Mouse (Mus musculus) neural tube, embryonic 13.5 days (tissue): ENCODE results near the gene Primpol. TPM values are rescaled to one million over a fixed set of nuclear protein-coding genes. Genes with fewer than 3 reads are reported as not detected.

Source experiments
- ATAC-seq: fragments of 200-750 bp; cut with Nextera tagmentation; 2 replicates; pipeline ENCODE4 v1.8.0; 2017; ENCODE audit warnings: low read depth, mild to moderate bottlenecking, moderate TSS enrichment, moderate library complexity
- H3K27ac ChIP-seq: fragments of 300-500 bp; sonication (generic); replicated peaks from 2 replicates; pipeline ENCODE4 v1.5.1; 2015; ENCODE audit warnings: moderate library complexity, mild to moderate bottlenecking, inconsistent platforms
- H3K27me3 ChIP-seq: fragments of 300-500 bp; sonication (generic); 2 replicates; pipeline ENCODE4 v1.6.1; 2015; ENCODE audit warnings: mild to moderate bottlenecking, inconsistent platforms
- H3K36me3 ChIP-seq: fragments of 300-500 bp; sonication (generic); 2 replicates; pipeline ENCODE4 v1.6.1; 2015; ENCODE audit warnings: mild to moderate bottlenecking, inconsistent platforms
- H3K4me1 ChIP-seq: fragments of 300-500 bp; sonication (generic); replicated peaks from 2 replicates; pipeline ENCODE4 v1.6.1; 2015; ENCODE audit warnings: inconsistent platforms
- H3K4me2 ChIP-seq: fragments of 300-500 bp; sonication (generic); 2 replicates; pipeline ENCODE4 v1.6.1; 2015; ENCODE audit warnings: inconsistent platforms, mild to moderate bottlenecking, moderate library complexity
- H3K4me3 ChIP-seq: fragments of 300-500 bp; sonication (generic); 2 replicates; pipeline ENCODE4 v1.5.1; 2015; ENCODE audit warnings: mild to moderate bottlenecking, inconsistent platforms
- H3K9ac ChIP-seq: fragments of 300-500 bp; sonication (generic); 2 replicates; pipeline ENCODE4 v1.6.1; 2015; ENCODE audit warnings: moderate library complexity, mild to moderate bottlenecking, inconsistent platforms
- H3K9me3 ChIP-seq: fragments of 300-500 bp; sonication (generic); 2 replicates; pipeline ENCODE4 v1.6.1; 2016; ENCODE audit warnings: inconsistent platforms
- WGBS: fragments of 180-500 bp; shearing (Covaris S2); methylation state at CpG from one replicate; pipeline ENCODE4 v1.1.7; 2015; 5-methylcytosine and 5-hydroxymethylcytosine counted together
- polyA plus RNA-seq: library from polyadenylated mRNA; unstranded; fragments of >200 nt; fragmentation: Nextera tagmentation; extraction: Ambion mirVana; gene quantifications from 2 replicates; pipeline ENCODE4 v1.2.1, GENCODE M21; 2015

Primpol gene
- polyA plus RNA-seq, 1 experiment from 2014 or later = 8.0 TPM

DNA sequence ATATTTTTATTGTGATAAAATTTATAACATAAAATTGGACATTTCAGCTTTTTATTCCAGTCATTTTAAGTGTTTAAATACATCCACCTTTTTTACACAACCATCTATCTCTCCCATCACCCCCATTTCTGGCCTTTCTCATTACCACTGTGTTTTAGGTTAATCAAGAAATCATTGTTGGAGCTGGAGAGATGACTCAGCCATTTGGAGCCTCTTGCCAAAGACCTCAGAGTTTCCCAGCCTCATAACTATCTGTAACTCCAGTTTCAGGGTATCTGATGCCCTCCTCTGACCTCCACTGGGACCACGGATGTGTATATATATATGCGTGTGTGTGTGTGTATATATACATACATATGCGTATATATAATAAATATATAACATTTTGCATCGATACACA is 66.0 kb downstream of the Primpol start:
- Histone ChIP-seq H3K4me2 (peak overlapping the region; percentile 60), H3K27me3 (no peaks in the 10 kb centered on the region; the same call in 1 of the 2 replicates), H3K9ac (peak overlapping the region; percentile 52; the same call in 1 of the 2 replicates), H3K4me1 (peaks cover 11% of the 10 kb centered on the region), H3K36me3 (0 out of 2 replicates have a peak, but pooled peaks cover 2% of the 10 kb centered on the region), H3K4me3 (peak overlapping the region; percentile 73), H3K27ac (peak overlapping the region; percentile 86; the same call in 1 of the 2 replicates), H3K9me3 (no peaks in the 10 kb centered on the region)
- peak; percentile 33; the same call in 1 of the 2 replicates for ATAC-seq
- WGBS = 46% methylated on average over 4 of the region's 4 CpGs

DNA sequence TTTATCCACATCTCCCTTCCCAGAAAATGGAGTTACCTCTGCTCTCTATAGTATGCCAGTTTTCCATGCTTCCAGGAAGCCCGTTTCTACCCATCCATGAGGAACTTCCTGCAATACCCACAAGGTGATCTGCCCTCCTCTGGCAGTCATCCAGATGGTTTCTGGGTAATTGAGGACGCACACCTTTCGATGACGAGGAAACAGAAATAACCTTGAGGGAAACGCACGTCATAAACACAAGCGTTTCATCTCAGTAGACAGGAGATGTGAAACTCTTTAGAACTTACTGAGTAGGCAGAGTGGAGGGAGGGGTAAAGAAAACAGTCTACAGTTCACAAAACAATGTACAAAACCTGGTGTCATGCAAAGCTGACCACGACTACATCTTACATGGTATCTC is 67.0 kb downstream of the Primpol start:
- H3K27me3 ChIP-seq = no peaks in the 10 kb centered on the region; the same call in 1 of the 2 replicates
- H3K4me3 ChIP-seq = no peak overlapping the region
- H3K9ac ChIP-seq = no peak overlapping the region
- peaks cover 11% of the 10 kb centered on the region for H3K4me1 ChIP-seq
- no peak overlapping the region for H3K27ac ChIP-seq
- H3K36me3 ChIP-seq = no peaks in the 10 kb centered on the region
- 83% methylated on average over 8 of the region's 8 CpGs for WGBS
- H3K9me3 ChIP-seq = no peaks in the 10 kb centered on the region
- ATAC-seq = no peak
- no peak overlapping the region for H3K4me2 ChIP-seq

DNA sequence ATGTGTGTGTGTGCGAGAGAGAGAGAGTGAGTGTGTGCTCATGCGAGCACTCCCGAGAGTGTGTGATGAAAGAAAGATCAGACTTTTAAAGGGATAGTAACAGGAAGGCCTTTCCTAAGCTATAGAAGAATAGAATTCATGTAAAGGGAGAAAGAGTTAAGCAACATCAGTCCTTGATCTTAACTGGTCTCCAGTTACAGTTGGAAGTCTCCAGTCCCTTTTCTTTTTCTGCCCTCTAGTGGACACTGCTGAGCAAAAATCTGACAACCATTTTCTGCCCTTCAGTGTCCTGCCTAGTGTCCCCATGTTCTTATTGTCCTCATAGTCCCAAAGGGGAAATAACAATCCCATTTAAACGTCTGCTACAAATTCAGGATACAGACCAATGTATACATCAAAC is 69.8 kb downstream of the Primpol start:
- ATAC-seq = no peak
- H3K27me3 ChIP-seq = no peaks in the 10 kb centered on the region; the same call in 1 of the 2 replicates
- H3K9ac ChIP-seq = no peak overlapping the region
- H3K36me3 ChIP-seq = no peaks in the 10 kb centered on the region
- no peaks in the 10 kb centered on the region for H3K9me3 ChIP-seq
- H3K4me2 ChIP-seq = no peak overlapping the region
- H3K4me1 ChIP-seq = peaks cover 5% of the 10 kb centered on the region
- H3K4me3 ChIP-seq = no peak overlapping the region
- WGBS = 54% methylated on average over 4 of the region's 4 CpGs
- H3K27ac ChIP-seq = no peak overlapping the region

DNA sequence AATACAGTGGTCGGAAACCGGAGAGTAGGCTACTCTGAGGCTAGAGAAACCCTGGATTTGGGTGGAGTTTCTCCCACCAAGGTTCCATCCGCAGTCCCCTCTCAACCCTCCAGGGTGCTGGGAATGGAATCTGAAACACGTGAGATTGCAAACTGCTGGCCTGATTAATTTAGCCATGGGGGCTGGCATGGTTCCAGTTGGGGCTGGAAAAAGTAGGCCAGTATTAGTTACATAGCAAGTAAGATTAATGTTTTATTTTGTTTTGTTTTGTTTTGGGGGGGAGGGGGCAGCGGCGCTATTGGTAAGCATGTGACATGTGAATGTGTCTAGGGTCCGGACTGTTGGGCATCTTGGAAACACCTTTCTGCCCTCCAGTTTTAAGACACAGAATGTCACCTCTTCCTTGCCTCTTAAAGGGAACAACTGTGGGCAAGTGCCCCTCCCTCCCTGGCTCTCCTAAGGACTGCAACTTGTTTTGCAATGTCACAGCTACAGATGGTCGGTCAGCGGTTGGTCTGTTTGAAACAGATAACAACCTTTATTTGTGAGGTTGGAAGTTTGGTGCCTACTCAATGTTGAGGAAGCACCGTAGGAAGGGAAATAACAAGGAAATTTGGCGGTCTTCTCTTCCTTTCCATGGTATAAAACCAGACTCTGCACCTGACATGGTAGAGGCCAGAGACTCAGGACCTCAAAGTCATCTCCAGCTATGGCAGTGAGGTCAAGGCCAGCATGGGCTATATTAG is 70.4 kb downstream of the Primpol start:
- no peaks in the 10 kb centered on the region for H3K36me3 ChIP-seq
- no peak for ATAC-seq
- H3K4me1 ChIP-seq = peaks cover 3% of the 10 kb centered on the region; the same call in 1 of the 2 replicates
- 79% methylated on average over 11 of the region's 11 CpGs for WGBS
- H3K9ac ChIP-seq = no peak overlapping the region
- no peak overlapping the region for H3K4me3 ChIP-seq
- no peak overlapping the region for H3K27ac ChIP-seq
- no peaks in the 10 kb centered on the region; the same call in 1 of the 2 replicates for H3K27me3 ChIP-seq
- no peaks in the 10 kb centered on the region for H3K9me3 ChIP-seq
- H3K4me2 ChIP-seq = no peak overlapping the region

DNA sequence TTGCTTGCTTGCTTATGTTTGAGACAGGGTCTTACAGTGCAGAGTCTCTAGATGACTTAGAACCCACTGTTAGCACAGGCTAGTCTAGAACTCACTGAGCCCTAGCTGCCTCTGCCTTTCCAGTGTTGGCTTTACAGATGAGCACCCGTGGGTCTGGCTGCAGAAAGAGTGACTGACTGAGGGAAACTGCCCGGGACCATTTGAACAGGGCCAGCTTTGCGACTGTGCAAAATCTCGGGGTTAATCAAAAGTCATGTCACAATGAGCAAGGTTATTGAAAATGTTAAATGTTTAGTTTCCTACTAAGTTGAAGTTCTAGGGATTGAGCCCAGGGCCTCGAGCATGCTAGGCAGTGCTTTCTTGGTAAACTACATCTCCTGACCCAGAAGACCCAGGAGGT is 71.2 kb downstream of the Primpol start:
- Histone ChIP-seq H3K4me3 (no peak overlapping the region), H3K27ac (no peak overlapping the region), H3K36me3 (no peaks in the 10 kb centered on the region), H3K4me2 (no peak overlapping the region), H3K9ac (no peak overlapping the region), H3K9me3 (no peaks in the 10 kb centered on the region), H3K27me3 (no peaks in the 10 kb centered on the region; the same call in 1 of the 2 replicates), H3K4me1 (no peaks in the 10 kb centered on the region)
- WGBS = 83% methylated on average over 5 of the region's 5 CpGs
- no peak for ATAC-seq

DNA sequence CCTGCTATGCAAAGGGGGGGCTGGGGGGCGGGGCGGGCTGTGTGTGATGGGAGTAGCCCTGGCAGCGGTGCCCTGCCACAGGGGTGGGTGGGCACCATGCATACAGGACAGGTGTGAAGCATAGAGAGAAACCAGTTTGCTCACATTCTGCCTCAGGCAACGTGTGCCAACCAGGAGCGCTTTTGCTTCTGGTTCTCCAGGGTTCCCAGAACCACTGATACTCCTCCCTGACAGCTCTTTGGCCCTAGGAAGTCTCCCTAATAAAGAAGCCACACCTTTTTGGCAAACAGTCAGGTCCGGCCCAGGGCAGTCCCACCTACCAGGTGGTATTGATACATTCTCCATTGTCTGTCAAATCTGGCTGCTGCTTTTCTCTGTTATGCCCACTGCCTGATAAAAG is 73.3 kb downstream of the Primpol start:
- Histone ChIP-seq H3K27me3 (no peaks in the 10 kb centered on the region), H3K27ac (no peak overlapping the region), H3K4me2 (no peak overlapping the region), H3K4me3 (no peak overlapping the region), H3K9ac (no peak overlapping the region), H3K4me1 (peaks cover 6% of the 10 kb centered on the region; the same call in 1 of the 2 replicates), H3K36me3 (no peaks in the 10 kb centered on the region), H3K9me3 (no peaks in the 10 kb centered on the region)
- ATAC-seq = no peak
- WGBS = 75% methylated on average over 6 of the region's 6 CpGs

DNA sequence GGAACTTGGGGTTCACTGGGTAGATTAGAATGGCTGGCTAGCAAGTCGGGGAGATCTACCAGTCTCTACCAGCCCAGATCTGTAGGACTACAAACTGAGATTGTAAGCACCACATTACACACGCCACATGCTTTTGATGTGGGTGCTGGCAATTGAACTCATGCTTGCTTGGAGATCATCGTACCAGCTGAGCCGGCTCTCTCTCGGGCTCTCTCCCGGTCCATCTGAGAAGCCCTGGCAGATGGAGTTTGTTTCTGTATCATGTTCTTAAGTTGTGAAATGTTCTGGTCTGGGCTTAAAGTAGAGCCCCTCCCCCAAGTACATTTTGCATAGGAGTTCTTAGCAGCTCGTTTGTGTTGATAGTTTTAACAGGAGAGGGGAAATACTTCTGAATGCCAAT is 73.8 kb downstream of the Primpol start:
- Histone ChIP-seq H3K4me1 (peaks cover 6% of the 10 kb centered on the region; the same call in 1 of the 2 replicates), H3K9ac (no peak overlapping the region), H3K4me3 (no peak overlapping the region), H3K27me3 (no peaks in the 10 kb centered on the region), H3K9me3 (no peaks in the 10 kb centered on the region), H3K36me3 (no peaks in the 10 kb centered on the region), H3K4me2 (no peak overlapping the region), H3K27ac (no peak overlapping the region)
- WGBS = 82% methylated on average over 7 of the region's 7 CpGs
- no peak for ATAC-seq

DNA sequence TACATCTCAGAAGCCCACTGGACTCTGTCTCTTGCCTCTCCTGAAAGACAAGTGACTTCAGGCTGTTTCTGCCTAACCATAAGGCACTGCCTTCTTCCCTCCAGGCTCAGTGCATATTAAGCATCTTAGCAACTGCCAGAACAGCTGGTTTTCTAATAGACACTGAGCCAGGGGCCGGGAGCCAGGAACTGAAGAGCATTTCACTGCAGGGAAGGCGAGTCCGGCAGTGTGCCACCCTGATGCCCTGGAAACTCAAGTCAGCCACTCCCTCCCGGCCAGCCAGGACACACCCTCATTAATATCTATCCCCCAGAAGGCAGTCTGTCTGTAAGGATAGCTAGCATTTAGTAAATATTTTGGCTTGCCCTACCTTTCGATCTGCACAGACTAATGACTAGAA is 77.3 kb downstream of the Primpol start:
- ATAC-seq = 0 out of 2 replicates have a peak, but pooled peaks have one; percentile 29
- Histone ChIP-seq H3K4me2 (no peak overlapping the region), H3K36me3 (peaks cover 10% of the 10 kb centered on the region; the same call in 1 of the 2 replicates), H3K4me1 (peaks cover 6% of the 10 kb centered on the region; the same call in 1 of the 2 replicates), H3K27me3 (no peaks in the 10 kb centered on the region), H3K4me3 (no peak overlapping the region), H3K27ac (no peak overlapping the region), H3K9me3 (no peaks in the 10 kb centered on the region), H3K9ac (no peak overlapping the region)
- 56% methylated on average over 5 of the region's 5 CpGs for WGBS

DNA sequence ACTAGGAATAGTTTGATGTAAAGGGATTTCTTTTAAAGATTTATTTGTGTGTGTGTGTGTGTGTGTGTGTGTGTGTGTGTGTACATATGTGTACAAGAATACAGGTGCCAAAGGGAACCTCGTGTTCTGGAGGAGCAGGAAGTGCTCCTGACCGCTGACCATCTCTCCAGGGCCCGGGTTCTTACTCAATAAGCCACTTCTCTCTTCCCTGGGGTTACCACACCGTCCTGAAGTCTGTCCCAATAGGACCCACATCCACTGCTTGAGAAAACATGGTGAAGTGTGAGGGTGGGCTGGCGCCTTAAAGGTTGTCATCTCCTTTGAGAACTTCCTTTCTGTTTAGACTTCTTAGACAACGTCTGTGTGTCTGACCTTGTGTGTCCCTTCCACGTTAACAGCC is 83.1 kb downstream of the Primpol start:
- Histone ChIP-seq H3K36me3 (peaks cover 33% of the 10 kb centered on the region), H3K4me1 (0 out of 2 replicates have a peak, but pooled peaks cover under 1% of the 10 kb centered on the region), H3K4me2 (no peak overlapping the region), H3K27me3 (no peaks in the 10 kb centered on the region), H3K9ac (no peak overlapping the region), H3K4me3 (no peak overlapping the region), H3K27ac (no peak overlapping the region), H3K9me3 (no peaks in the 10 kb centered on the region)
- 92% methylated on average over 7 of the region's 7 CpGs for WGBS
- no peak for ATAC-seq

DNA sequence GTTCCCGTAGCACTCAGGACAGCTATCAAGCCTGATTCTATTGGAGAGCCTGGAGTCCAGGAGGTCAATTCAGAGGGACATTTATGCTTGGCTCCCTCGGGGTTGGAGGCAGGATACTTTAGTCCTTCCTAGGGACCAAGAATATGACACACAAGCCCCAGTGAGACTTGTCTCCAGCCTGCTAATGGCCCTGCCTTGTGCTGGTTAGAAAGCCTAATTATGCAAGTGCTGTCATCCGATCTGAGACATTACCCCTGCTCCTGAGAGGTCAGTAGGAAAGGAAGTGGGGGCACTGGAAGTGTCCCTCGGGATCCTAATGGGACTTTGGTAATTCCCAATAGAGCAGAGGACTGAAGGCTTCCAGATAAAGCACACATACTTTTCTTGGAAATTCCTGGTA is 86.5 kb downstream of the Primpol start:
- ATAC-seq = no peak
- H3K27me3 ChIP-seq = no peaks in the 10 kb centered on the region
- H3K4me3 ChIP-seq = no peak overlapping the region
- H3K9ac ChIP-seq = no peak overlapping the region
- no peak overlapping the region for H3K27ac ChIP-seq
- WGBS = 31% methylated on average over 4 of the region's 4 CpGs
- H3K9me3 ChIP-seq = no peaks in the 10 kb centered on the region
- peaks cover 29% of the 10 kb centered on the region for H3K36me3 ChIP-seq
- H3K4me2 ChIP-seq = no peak overlapping the region
- H3K4me1 ChIP-seq = no peaks in the 10 kb centered on the region

DNA sequence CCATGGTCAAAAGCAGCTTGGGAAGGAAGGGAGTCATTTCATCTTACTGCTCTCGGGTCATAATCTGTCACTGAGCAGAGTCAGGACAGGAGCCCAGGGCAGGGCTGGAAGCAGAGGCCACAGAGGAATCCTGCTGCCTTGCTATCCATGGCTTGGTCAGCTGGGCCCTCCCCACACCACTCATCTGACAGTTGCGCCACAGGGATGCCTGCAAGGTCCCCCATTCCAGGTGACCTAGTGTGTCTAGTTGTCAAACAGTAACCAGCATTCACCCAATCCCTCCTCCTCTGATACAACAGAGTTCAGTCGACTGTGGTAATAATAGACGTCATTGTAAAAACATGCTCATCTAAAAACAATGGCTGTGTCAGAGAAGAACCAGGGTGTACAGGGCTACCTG is 87.5 kb downstream of the Primpol start:
- no peak for ATAC-seq
- H3K27ac ChIP-seq = no peak overlapping the region
- no peak overlapping the region for H3K4me3 ChIP-seq
- H3K4me1 ChIP-seq = no peaks in the 10 kb centered on the region
- WGBS = 71% methylated on average over 4 of the region's 4 CpGs
- H3K4me2 ChIP-seq = no peak overlapping the region
- H3K27me3 ChIP-seq = no peaks in the 10 kb centered on the region
- H3K9me3 ChIP-seq = no peaks in the 10 kb centered on the region
- H3K9ac ChIP-seq = no peak overlapping the region
- H3K36me3 ChIP-seq = peaks cover 22% of the 10 kb centered on the region

DNA sequence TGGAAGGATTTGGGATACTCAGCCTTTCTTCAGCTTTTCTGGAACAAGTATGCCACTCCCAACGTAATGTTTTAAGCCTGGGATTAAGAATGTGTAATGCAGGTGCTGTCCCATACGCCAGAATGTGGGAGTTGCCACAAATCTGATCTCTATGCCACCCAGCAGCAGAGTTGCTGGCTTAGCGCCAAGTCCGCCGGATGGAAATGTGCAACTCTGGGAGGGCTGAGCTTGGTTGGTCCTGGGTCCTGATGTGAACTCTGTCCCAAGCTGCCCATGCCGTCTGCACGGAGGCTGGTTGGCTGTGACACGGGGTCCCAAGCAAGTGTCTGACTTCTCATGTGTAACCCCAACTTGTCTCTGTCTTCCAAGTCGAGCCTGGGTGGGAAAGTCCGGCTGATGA is 90.2 kb downstream of the Primpol start:
- WGBS = 75% methylated on average over 10 of the region's 10 CpGs
- no peak for ATAC-seq
- no peak overlapping the region for H3K4me3 ChIP-seq

More for the DNA sequence above, 90.2 kb downstream of the Primpol start:
- Histone ChIP-seq H3K4me1 (no peaks in the 10 kb centered on the region), H3K4me2 (no peak overlapping the region), H3K36me3 (peaks cover 11% of the 10 kb centered on the region), H3K9me3 (no peaks in the 10 kb centered on the region), H3K27me3 (no peaks in the 10 kb centered on the region), H3K9ac (no peak overlapping the region), H3K27ac (no peak overlapping the region)
